Mouse (Mus musculus): ENCODE results near the gene Apopt1. TPM values are rescaled to one million over a fixed set of nuclear protein-coding genes. Genes with fewer than 3 reads are reported as not detected.

Apopt1 gene
- polyA plus RNA-seq, 1 experiment from 2014 or later, result 41.8 TPM

DNA sequence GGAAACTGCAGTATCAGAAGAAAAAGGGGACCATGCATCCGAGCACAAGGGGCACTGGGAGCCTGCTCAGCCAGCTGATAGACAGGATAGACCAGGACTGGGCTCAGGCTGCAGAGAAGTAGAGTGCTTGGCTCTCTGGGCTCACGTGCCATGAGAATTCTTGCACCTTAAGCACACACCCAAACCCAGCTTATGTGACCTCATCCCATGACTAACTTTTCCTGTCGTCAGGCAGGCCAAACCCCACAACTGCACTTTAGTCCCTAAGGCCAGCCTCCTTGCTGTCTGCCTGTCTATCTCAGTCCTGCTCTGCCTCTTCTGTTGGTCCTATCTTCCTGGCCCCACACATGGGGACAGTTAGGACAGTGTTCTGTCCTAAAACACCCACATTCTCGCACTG lies 15.4 kb upstream of the Apopt1 start:
- no peaks in the 10 kb centered on the region for H3K27me3 ChIP-seq (ENCODE audit: control insufficient read depth, insufficient read depth, low read length)
- peak; percentile 46 for DNase-seq (ENCODE audit: low spot score)
- H3K9me3 ChIP-seq (ENCODE audit: control insufficient read depth, low read length), result no peaks in the 10 kb centered on the region
- H3K4me3 ChIP-seq (ENCODE audit: low read depth, low read length), result no peak overlapping the region
- H3K36me3 ChIP-seq (ENCODE audit: control insufficient read depth, insufficient read depth, low read length), result no peaks in the 10 kb centered on the region
- no peak overlapping the region for H3K9ac ChIP-seq (ENCODE audit: low read length)
- no peak overlapping the region for H3K27ac ChIP-seq (replicated peaks)
- H3K4me1 ChIP-seq (replicated peaks; ENCODE audit: control insufficient read depth, insufficient read depth), result peaks cover 7% of the 10 kb centered on the region
- peak; percentile 64 for ATAC-seq (ENCODE audit: low FRiP score, low TSS enrichment)
- no peak overlapping the region for H3K4me2 ChIP-seq (replicated peaks; ENCODE audit: low read depth)
- 62% methylated on average over 4 of the region's 4 CpGs for WGBS
- TF ChIP-seq CTCF (IDR thresholded peaks at IDR 0.05; ENCODE audit: low read depth) (no peak), EP300 (optimal IDR thresholded peaks at IDR 0.05) (no peak)

DNA sequence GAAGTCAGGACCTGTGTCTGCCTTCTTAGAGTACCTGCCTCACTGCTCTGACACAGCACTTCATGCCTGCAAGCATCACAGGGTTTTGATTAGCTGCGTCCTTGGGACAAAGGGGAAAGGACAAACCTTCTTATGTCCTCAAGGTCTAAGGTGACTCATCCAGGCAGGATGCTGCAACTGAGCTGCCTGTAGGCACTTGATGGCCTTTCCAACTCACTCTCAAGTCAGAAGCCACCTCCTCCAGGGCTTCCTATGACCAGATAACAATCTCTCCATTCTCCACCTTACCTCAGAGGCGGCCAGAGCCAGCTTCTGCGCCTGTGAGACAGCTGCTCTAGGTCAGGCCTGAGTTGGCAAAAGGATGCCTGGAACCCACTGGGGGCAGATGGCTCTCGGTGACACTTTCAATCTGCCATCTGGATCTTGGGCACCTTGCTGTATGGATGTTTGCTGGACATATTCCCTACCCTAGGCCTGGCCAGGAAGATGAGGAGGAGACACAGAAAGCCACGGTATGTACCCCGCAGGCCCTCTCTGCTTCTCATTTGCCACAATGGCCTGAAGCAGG lies 14.6 kb upstream of the Apopt1 start:
- H3K4me3 ChIP-seq (ENCODE audit: low read depth, low read length), result no peak overlapping the region
- H3K4me1 ChIP-seq (replicated peaks; ENCODE audit: control insufficient read depth, insufficient read depth), result peaks cover 7% of the 10 kb centered on the region
- 80% methylated on average over 6 of the region's 6 CpGs for WGBS
- ATAC-seq (ENCODE audit: low FRiP score, low TSS enrichment), result no peak
- no peak for DNase-seq (ENCODE audit: low spot score)
- H3K9me3 ChIP-seq (ENCODE audit: control insufficient read depth, low read length), result no peaks in the 10 kb centered on the region
- no peak overlapping the region for H3K4me2 ChIP-seq (replicated peaks; ENCODE audit: low read depth)
- no peaks in the 10 kb centered on the region for H3K36me3 ChIP-seq (ENCODE audit: control insufficient read depth, insufficient read depth, low read length)
- H3K27me3 ChIP-seq (ENCODE audit: control insufficient read depth, insufficient read depth, low read length), result no peaks in the 10 kb centered on the region
- H3K9ac ChIP-seq (ENCODE audit: low read length), result no peak overlapping the region
- TF ChIP-seq EP300 (optimal IDR thresholded peaks at IDR 0.05) (no peak), CTCF (IDR thresholded peaks at IDR 0.05; ENCODE audit: low read depth) (no peak)
- H3K27ac ChIP-seq (replicated peaks), result no peak overlapping the region

- no peak overlapping the region for H3K9ac ChIP-seq (ENCODE audit: low read length)
- H3K27me3 ChIP-seq (ENCODE audit: control insufficient read depth, insufficient read depth, low read length), result no peaks in the 10 kb centered on the region
- ATAC-seq (ENCODE audit: low FRiP score, low TSS enrichment), result no peak
- WGBS, result 81% methylated on average over 4 of the region's 4 CpGs
- no peak overlapping the region for H3K27ac ChIP-seq (replicated peaks)
- no peak overlapping the region for H3K4me2 ChIP-seq (replicated peaks; ENCODE audit: low read depth)
- DNase-seq (ENCODE audit: low spot score), result no peak
- H3K9me3 ChIP-seq (ENCODE audit: control insufficient read depth, low read length), result no peaks in the 10 kb centered on the region
- H3K36me3 ChIP-seq (ENCODE audit: control insufficient read depth, insufficient read depth, low read length), result no peaks in the 10 kb centered on the region
- no peak overlapping the region for H3K4me3 ChIP-seq (ENCODE audit: low read depth, low read length)
- TF ChIP-seq CTCF (IDR thresholded peaks at IDR 0.05; ENCODE audit: low read depth), result no peak
- TF ChIP-seq EP300 (optimal IDR thresholded peaks at IDR 0.05), result no peak
- peaks cover 2% of the 10 kb centered on the region; the same call in 1 of the 2 replicates for H3K4me1 ChIP-seq (replicated peaks; ENCODE audit: control insufficient read depth, insufficient read depth)
Observed at GRCm38 (mm10) chr12:111699542-111699941, 13.5 kb upstream of the Apopt1 start.

DNA sequence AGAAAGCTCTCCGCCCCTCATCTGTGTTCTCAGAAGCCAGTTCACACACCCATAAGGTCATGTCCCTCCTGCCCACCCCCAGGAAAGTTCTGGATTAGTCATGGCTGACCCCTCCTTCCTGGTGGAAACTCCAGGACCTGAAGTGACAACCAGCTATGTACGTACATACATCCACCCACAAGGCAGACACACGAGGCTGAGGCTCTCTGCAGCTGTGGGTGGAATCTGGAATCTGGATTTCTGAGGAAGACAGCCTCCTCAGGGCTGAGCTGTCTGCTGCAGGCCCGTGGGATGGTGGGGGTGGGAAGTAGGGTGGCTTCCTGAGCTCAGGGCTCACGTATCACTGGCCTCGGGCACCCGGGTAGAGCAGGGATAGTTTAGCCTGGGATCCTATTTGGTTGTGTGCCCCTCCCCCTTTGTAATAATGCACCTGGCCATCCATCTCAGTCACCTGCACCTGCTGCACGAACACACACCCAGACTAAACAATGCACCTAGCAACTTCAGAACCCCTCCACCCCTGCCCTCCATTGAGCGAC lies 12.1 kb upstream of the Apopt1 start:
- H3K9me3 ChIP-seq (ENCODE audit: control insufficient read depth, low read length), result no peaks in the 10 kb centered on the region
- no peak for ATAC-seq (ENCODE audit: low FRiP score, low TSS enrichment)

DNA sequence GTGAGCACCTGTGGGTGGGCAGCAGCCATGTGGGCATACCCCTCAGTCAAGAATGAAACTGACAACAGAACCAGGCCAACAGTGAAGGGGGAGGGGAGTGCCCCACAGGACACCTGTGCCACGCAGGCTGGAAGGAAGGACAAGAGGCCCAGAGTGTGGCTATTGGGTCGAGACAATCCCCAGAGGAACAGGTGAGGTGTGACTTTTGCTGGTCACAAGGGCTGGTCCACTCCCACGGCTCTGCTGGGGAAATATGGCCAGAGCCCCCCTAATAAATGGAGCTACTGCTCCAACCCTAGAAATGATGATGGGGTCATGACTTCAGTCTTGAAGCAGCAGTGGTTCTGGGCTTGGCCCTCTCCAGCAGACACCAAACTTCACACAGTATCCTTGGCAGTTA lies 9.8 kb upstream of the Apopt1 start:
- TF ChIP-seq CTCF (IDR thresholded peaks at IDR 0.05; ENCODE audit: low read depth) (no peak), EP300 (optimal IDR thresholded peaks at IDR 0.05) (no peak)

More for the DNA sequence above, 12.1 kb upstream of the Apopt1 start:
- H3K27ac ChIP-seq (replicated peaks), result no peak overlapping the region
- TF ChIP-seq EP300 (optimal IDR thresholded peaks at IDR 0.05) (no peak), CTCF (IDR thresholded peaks at IDR 0.05; ENCODE audit: low read depth) (no peak)
- H3K4me2 ChIP-seq (replicated peaks; ENCODE audit: low read depth), result no peak overlapping the region
- WGBS, result 48% methylated on average over 9 of the region's 9 CpGs
- DNase-seq (ENCODE audit: low spot score), result no peak
- peaks cover 15% of the 10 kb centered on the region for H3K4me1 ChIP-seq (replicated peaks; ENCODE audit: control insufficient read depth, insufficient read depth)
- no peaks in the 10 kb centered on the region for H3K36me3 ChIP-seq (ENCODE audit: control insufficient read depth, insufficient read depth, low read length)
- H3K9ac ChIP-seq (ENCODE audit: low read length), result no peak overlapping the region
- no peak overlapping the region for H3K4me3 ChIP-seq (ENCODE audit: low read depth, low read length)
- no peaks in the 10 kb centered on the region for H3K27me3 ChIP-seq (ENCODE audit: control insufficient read depth, insufficient read depth, low read length)

DNA sequence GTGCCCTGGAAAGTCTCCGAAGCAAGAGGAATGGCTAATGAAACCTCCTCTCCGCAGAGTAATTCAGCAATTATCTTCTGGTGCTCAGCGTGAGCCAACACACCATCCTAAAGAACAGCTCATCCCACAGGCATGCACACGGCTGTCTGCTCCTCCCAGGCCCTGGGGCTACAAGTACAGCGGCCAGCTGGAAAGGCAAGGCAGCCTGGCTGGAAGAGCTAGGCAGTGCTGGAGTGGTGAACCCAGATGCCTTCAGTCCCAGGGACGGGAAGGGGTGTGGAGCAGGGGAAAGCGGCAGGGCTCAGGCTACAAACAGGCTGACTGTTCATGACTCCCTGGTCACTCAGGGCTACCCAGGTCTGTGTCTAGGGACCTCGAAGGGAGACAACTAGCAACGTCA lies 8.5 kb upstream of the Apopt1 start:
- peaks cover 4% of the 10 kb centered on the region; the same call in 1 of the 2 replicates for H3K36me3 ChIP-seq (ENCODE audit: control insufficient read depth, insufficient read depth, low read length)
- no peak overlapping the region for H3K9ac ChIP-seq (ENCODE audit: low read length)
- no peaks in the 10 kb centered on the region for H3K27me3 ChIP-seq (ENCODE audit: control insufficient read depth, insufficient read depth, low read length)
- no peaks in the 10 kb centered on the region for H3K9me3 ChIP-seq (ENCODE audit: control insufficient read depth, low read length)
- DNase-seq (ENCODE audit: low spot score) (peak; percentile 48), ATAC-seq (ENCODE audit: low FRiP score, low TSS enrichment) (peak; percentile 79)
- TF ChIP-seq CTCF (IDR thresholded peaks at IDR 0.05; ENCODE audit: low read depth) (no peak), EP300 (optimal IDR thresholded peaks at IDR 0.05) (no peak)
- peaks cover 13% of the 10 kb centered on the region for H3K4me1 ChIP-seq (replicated peaks; ENCODE audit: control insufficient read depth, insufficient read depth)
- peak overlapping the region; percentile 85 for H3K27ac ChIP-seq (replicated peaks)
- peak overlapping the region; percentile 31 for H3K4me2 ChIP-seq (replicated peaks; ENCODE audit: low read depth)
- H3K4me3 ChIP-seq (ENCODE audit: low read depth, low read length), result no peak overlapping the region
- 25% methylated on average over 9 of the region's 9 CpGs for WGBS

More for the DNA sequence above, 9.8 kb upstream of the Apopt1 start:
- Histone ChIP-seq H3K4me1 (replicated peaks; ENCODE audit: control insufficient read depth, insufficient read depth) (peaks cover 13% of the 10 kb centered on the region), H3K9ac (ENCODE audit: low read length) (no peak overlapping the region), H3K4me3 (ENCODE audit: low read depth, low read length) (no peak overlapping the region), H3K27ac (replicated peaks) (no peak overlapping the region), H3K36me3 (ENCODE audit: control insufficient read depth, insufficient read depth, low read length) (no peaks in the 10 kb centered on the region), H3K9me3 (ENCODE audit: control insufficient read depth, low read length) (no peaks in the 10 kb centered on the region), H3K4me2 (replicated peaks; ENCODE audit: low read depth) (no peak overlapping the region), H3K27me3 (ENCODE audit: control insufficient read depth, insufficient read depth, low read length) (no peaks in the 10 kb centered on the region)
- 76% methylated on average over 3 of the region's 3 CpGs for WGBS
- DNase-seq (ENCODE audit: low spot score), result no peak
- ATAC-seq (ENCODE audit: low FRiP score, low TSS enrichment), result no peak

Data from stomach, postnatal 0 days (tissue).